Mouse (Mus musculus): ENCODE results near the gene Heatr5b. TPM values are rescaled to one million over a fixed set of nuclear protein-coding genes. Genes with fewer than 3 reads are reported as not detected.
"Not testable (repeated sequence)": the region's sequence is repeated elsewhere in the genome, so short reads cannot be mapped to it uniquely, and the experiment has no call there.

Heatr5b gene
- 10 to 100 TPM; 32.9 to 35.3 TPM for total RNA-seq (2021)
- long read RNA-seq, experiment 1, full-length matches to known transcripts: 4 of 10 reads
- long read RNA-seq, experiment 1, partial matches to known transcripts: 4 of 10 reads
- long read RNA-seq, experiment 1, other reads (novel, unspliced or antisense): 2 of 10 reads
- long read RNA-seq, experiment 2, full-length matches to known transcripts: 2 of 13 reads
- long read RNA-seq, experiment 2, partial matches to known transcripts: 9 of 13 reads
- long read RNA-seq, experiment 2, other reads (novel, unspliced or antisense): 2 of 13 reads

GRCm38 (mm10) chr17:78834856-78835835, at the start of gene Heatr5b, which contains the start of gene Gpatch11:
TSS of gene Heatr5b (minus strand) at chr17:78835364.
TSS of gene Gpatch11 (plus strand) at chr17:78835567.
- DNase-seq (ENCODE audit: low spot score in 2 of 2): peak; percentile 97

- no peak for DNase-seq (ENCODE audit: low spot score in 2 of 2)
Measured at GRCm38 (mm10) chr17:78883291-78883690, 48.1 kb upstream of the Heatr5b start.

- DNase-seq (ENCODE audit: low spot score in 2 of 2): peak; percentile 79
Measured at GRCm38 (mm10) chr17:78882401-78883112, 47.4 kb upstream of the Heatr5b start, which contains the start of gene Eif2ak2. TSS of gene Eif2ak2 (minus strand) at chr17:78882573.

- DNase-seq (ENCODE audit: low spot score in 2 of 2): no peak
Measured at GRCm38 (mm10) chr17:78881878-78882304, 46.7 kb upstream of the Heatr5b start.

GRCm38 (mm10) chr17:78873886-78874285, 38.7 kb upstream of the Heatr5b start:
- DNase-seq (ENCODE audit: low spot score in 2 of 2): no peak

GRCm38 (mm10) chr17:78856243-78856642, 21.1 kb upstream of the Heatr5b start:
- no peak for DNase-seq (ENCODE audit: low spot score in 2 of 2)

- no peak for DNase-seq (ENCODE audit: low spot score in 2 of 2)
Measured at GRCm38 (mm10) chr17:78842271-78842928, 7.2 kb upstream of the Heatr5b start.

GRCm38 (mm10) chr17:78836056-78836455, 892 bp upstream of the Heatr5b start:
- no peak for DNase-seq (ENCODE audit: low spot score in 2 of 2)

GRCm38 (mm10) chr17:78824346-78824745, 10.8 kb downstream of the Heatr5b start:
- no peak for DNase-seq (ENCODE audit: low spot score in 2 of 2)

- DNase-seq (ENCODE audit: low spot score in 2 of 2): no peak
Measured at GRCm38 (mm10) chr17:78809582-78809981, 25.6 kb downstream of the Heatr5b start.

GRCm38 (mm10) chr17:78809019-78809418, 26.1 kb downstream of the Heatr5b start:
- no peak for DNase-seq (ENCODE audit: low spot score in 2 of 2)

- no peak for DNase-seq (ENCODE audit: low spot score in 2 of 2)
Measured at GRCm38 (mm10) chr17:78797222-78797621, 37.9 kb downstream of the Heatr5b start.

GRCm38 (mm10) chr17:78794390-78794789, 40.8 kb downstream of the Heatr5b start:
- no peak for DNase-seq (ENCODE audit: low spot score in 2 of 2)

GRCm38 (mm10) chr17:78792122-78792521, 43.0 kb downstream of the Heatr5b start:
- DNase-seq (ENCODE audit: low spot score in 2 of 2): no peak

- no peak for DNase-seq (ENCODE audit: low spot score in 2 of 2)
Measured at GRCm38 (mm10) chr17:78791690-78792070, 43.5 kb downstream of the Heatr5b start.

GRCm38 (mm10) chr17:78791068-78791689, 44.0 kb downstream of the Heatr5b start:
- no peak for DNase-seq (ENCODE audit: low spot score in 2 of 2)

GRCm38 (mm10) chr17:78788273-78788672, 46.9 kb downstream of the Heatr5b start:
- not testable (repeated sequence) for DNase-seq (ENCODE audit: low spot score in 2 of 2)

- DNase-seq (ENCODE audit: low spot score in 2 of 2): no peak
Measured at GRCm38 (mm10) chr17:78778765-78779164, 56.4 kb downstream of the Heatr5b start.

GRCm38 (mm10) chr17:78772317-78772716, 62.8 kb downstream of the Heatr5b start:
- DNase-seq (ENCODE audit: low spot score in 2 of 2): no peak

GRCm38 (mm10) chr17:78770932-78771331, 64.2 kb downstream of the Heatr5b start:
- no peak for DNase-seq (ENCODE audit: low spot score in 2 of 2)

Data from adrenal gland, adult 18-20 months (tissue).